Mouse (Mus musculus): ENCODE measurements around the gene Hist1h4h.

Gene Hist1h4h

GRCm38 (mm10) chr13:23576906-23577639 is 46.2 kb downstream of the Hist1h4h start:
- no peak for DNase-seq

GRCm38 (mm10) chr13:23577835-23578234 is 47.0 kb downstream of the Hist1h4h start:
- DNase-seq: no peak

Data from cerebellum, adult 8-10 months (tissue).